Mouse (Mus musculus) bone marrow, adult 2 months (tissue): ENCODE results near the gene Evx2. TPM values are rescaled to one million over a fixed set of nuclear protein-coding genes. Genes with fewer than 3 reads are reported as not detected.

Experiments
- H3K27ac ChIP-seq: fragments of 200-500 bp; 2 replicates; pipeline ENCODE4 v1.5.1; 2012; ENCODE audit warnings: low read depth, mild to moderate bottlenecking, control low read depth, inconsistent platforms, low read length; ENCODE audit not compliant: control insufficient read depth, poor library complexity, insufficient read depth
- H3K4me1 ChIP-seq: fragments of 200-500 bp; 2 replicates; pipeline ENCODE4 v1.6.1; 2011; ENCODE audit warnings: low read length; ENCODE audit not compliant: control insufficient read depth, insufficient read depth
- H3K4me3 ChIP-seq: fragments of 200-500 bp; replicated peaks from 2 replicates; pipeline ENCODE3; 2011; ENCODE audit warnings: mild to moderate bottlenecking, low read depth, low read length, control low read depth; ENCODE audit not compliant: control insufficient read depth
- CTCF ChIP-seq: fragments of 200-500 bp; IDR thresholded peaks from 2 replicates; pipeline ENCODE4 v1.5.1; 2011; ENCODE audit warnings: low read length, control low read depth; ENCODE audit not compliant: control insufficient read depth, insufficient read depth
- POLR2A ChIP-seq: fragments of 200-500 bp; IDR thresholded peaks from 2 replicates; pipeline ENCODE4 v1.6.1; 2011; ENCODE audit warnings: low read depth, mild to moderate bottlenecking, control low read depth, low read length, borderline replicate concordance; ENCODE audit not compliant: control insufficient read depth
- WGBS: fragments of 180-500 bp; shearing (Covaris S2); methylation state at CpG from one replicate; pipeline ENCODE4 v1.1.7; 2018; 5-methylcytosine and 5-hydroxymethylcytosine counted together
- polyA plus RNA-seq: library from polyadenylated mRNA; stranded (reverse); fragments of >200 nt; gene quantifications from 2 replicates; pipeline ENCODE4 v1.2.4, GENCODE M21; 2011; ENCODE audit warnings: low replicate concordance; ENCODE audit not compliant: missing spikeins, insufficient read depth, insufficient read length

The Evx2 gene
- polyA plus RNA-seq = not detected in 2 replicates

- H3K4me3 ChIP-seq = no peak within 1 kb of the TSS
- no peak for TF ChIP-seq CTCF
- TF ChIP-seq POLR2A = no peak
- H3K27ac ChIP-seq = no peak within 1 kb of the TSS
- no peaks in the 10 kb centered on the region; the same call in 1 of the 2 replicates for H3K4me1 ChIP-seq
- WGBS = 10% methylated on average over 28 of the region's 28 CpGs
These were observed at the start of gene Evx2 for GRCm38 (mm10) chr2:74659507-74660005. TSS of gene Evx2 (minus strand) at chr2:74659557.

DNA sequence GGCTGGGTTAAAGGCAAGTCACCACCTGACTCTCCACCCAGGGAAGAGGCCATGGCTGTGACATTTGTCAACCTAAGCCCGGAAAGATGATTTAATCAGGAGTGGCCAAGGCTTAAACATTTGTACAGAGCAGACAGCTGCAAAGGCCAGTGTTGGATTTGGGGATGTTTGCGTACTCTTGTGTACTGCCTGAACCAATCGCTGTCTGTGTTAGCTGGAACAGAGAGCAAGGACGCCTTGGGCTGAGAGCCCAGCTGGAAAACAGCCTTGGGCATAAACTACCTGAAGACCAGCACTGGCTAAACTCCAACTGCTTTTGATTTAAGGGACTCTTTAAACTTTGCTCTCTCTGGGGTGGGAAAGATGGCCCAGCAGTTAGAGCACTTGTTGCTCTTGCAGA, 49.3 kb upstream of the Evx2 start:
- no peaks in the 10 kb centered on the region for H3K4me1 ChIP-seq
- H3K4me3 ChIP-seq = no peak overlapping the region
- 66% methylated on average over 4 of the region's 4 CpGs for WGBS
- TF ChIP-seq CTCF = no peak
- TF ChIP-seq POLR2A = no peak
- no peak overlapping the region for H3K27ac ChIP-seq

DNA sequence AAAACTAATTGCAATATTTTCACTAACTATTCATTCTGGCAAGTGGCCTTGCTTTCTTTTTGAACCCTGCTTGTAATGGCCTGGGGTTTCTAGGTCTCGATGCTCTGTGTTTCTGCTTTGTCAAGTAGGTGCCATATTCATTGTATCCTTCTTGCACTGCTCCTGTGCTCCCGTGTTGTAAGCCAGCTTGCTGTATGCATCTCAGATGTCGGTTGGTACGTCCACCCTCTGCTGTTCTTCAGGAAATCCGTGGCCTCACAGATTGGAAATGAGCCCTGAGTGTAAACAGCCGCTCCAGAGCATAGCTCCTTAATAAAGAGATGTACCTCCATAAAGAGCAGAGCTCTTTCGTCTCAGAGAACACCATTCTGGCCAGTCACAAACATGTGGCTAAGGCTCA, 48.2 kb upstream of the Evx2 start:
- Histone ChIP-seq H3K4me1 (no peaks in the 10 kb centered on the region), H3K27ac (no peak overlapping the region), H3K4me3 (no peak overlapping the region)
- TF ChIP-seq POLR2A (no peak), CTCF (no peak)
- 25% methylated on average over 7 of the region's 7 CpGs for WGBS

- TF ChIP-seq CTCF = no peak
- no peak for TF ChIP-seq POLR2A
- Histone ChIP-seq H3K4me1 (no peaks in the 10 kb centered on the region), H3K4me3 (no peak overlapping the region), H3K27ac (no peak overlapping the region)
- WGBS = 8% methylated on average over 13 of the region's 13 CpGs
These were observed 47.1 kb upstream of the Evx2 start for GRCm38 (mm10) chr2:74706393-74706960.

- H3K4me1 ChIP-seq = no peaks in the 10 kb centered on the region
- WGBS = 1% methylated on average over 83 of the region's 85 CpGs
- no peak overlapping the region for H3K27ac ChIP-seq
- H3K4me3 ChIP-seq = no peak overlapping the region
- no peak for TF ChIP-seq CTCF
- TF ChIP-seq POLR2A = no peak
These were observed 46.2 kb upstream of the Evx2 start for GRCm38 (mm10) chr2:74705467-74706089.

DNA sequence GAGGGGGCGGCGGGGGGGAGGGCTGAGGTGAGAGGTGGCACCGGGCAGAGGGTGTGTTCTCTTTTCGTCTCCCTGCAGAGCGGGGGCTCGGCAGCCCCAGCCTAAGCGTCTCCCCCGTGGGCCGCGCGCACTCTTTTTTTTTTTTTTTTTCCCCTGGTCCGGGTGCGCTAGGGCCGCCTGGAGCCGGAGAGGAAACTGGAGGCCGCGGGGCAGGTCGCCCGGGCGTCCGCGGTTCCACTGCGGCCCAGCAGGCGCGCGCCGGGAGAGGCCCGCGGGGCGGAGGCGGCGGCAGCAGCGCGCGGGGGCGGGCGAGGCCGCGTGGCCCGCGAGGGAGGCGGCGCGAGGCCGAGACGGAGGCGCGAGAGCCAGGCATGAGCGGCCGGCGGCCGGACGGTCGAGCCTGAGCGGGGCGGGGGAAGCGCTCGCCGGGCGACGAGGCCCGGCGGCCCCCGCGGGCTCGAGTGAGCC, 45.7 kb upstream of the Evx2 start:
- no peaks in the 10 kb centered on the region for H3K4me1 ChIP-seq
- H3K27ac ChIP-seq = no peak overlapping the region; the same call in 1 of the 2 replicates
- H3K4me3 ChIP-seq = no peak overlapping the region
- under 1% methylated on average over 60 of the region's 66 CpGs for WGBS
- TF ChIP-seq POLR2A (no peak), CTCF (no peak)

DNA sequence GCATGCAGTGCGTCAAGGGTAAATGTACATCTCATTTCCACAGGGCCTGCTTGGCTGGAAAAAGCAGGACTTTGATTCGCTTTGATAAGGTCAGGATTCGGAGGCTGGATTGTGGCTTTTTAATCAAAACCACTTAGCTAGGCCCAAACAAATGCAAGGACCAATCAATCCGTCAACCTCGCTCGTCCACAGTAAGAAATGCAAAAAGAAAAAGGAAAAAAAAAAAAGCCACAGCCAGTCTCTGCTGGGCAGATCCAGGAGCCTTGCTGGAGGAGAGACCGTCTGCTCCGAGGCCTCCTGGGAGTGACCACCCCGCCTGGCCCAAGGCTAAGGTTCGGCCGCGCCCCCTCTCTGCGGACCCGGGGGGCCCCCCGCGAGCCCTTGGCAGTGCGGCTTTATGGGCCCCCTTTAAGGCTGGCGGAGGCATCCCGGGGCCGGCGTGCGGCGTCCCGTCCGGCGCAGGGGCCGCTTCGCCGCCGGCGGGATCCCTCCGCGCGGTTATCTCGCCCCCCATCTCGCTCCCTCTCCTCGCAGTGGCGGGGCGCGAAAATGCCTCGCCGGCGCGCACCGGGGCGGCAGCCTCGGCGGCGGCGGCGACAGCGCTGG, 45.1 kb upstream of the Evx2 start, which contains the start of gene Hoxd8:
Hoxd8 (plus strand) TSS at position 223 of the 606 bp plus-strand sequence.
- TF ChIP-seq POLR2A (no peak), CTCF (no peak)
- H3K27ac ChIP-seq = no peak within 1 kb of the TSS; the same call in 1 of the 2 replicates
- no peaks in the 10 kb centered on the region for H3K4me1 ChIP-seq
- 3% methylated on average over 51 of the region's 52 CpGs for whole genome bisulfite sequencing
- H3K4me3 ChIP-seq = no peak within 1 kb of the TSS

DNA sequence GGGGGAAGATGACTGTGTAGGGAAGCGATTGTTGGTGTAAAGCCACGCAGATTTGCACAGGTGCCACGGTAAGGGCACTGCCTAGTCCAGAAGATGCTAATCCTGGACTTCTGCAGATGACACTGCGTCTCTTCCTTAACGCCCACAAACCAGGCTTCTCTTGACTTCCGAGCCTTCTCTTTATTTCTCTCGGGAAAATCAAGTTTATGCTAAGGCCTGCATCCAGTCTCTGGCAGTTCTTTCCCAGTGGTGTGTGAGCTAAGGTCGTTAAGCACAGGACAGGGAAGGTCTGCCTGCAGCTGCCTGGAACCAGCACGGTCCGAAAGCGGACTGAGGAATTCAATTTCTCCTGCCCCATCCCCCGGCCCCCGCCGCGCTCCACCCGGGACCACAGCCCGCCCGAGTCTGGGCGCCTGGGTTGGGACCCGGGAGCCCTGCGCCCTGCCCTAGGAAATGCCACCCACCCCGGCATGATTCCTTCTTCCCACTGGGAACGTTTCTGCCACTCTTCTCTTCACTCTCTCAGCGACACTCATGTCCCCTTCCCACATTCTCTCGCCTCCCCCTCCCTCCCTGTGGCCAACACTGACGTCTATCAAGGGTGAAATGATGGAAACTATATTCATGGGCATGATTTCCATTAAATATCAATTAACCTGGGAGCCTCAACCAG, 44.5 kb upstream of the Evx2 start:
- TF ChIP-seq POLR2A (no peak), CTCF (no peak)
- H3K27ac ChIP-seq = no peak overlapping the region
- no peak overlapping the region for H3K4me3 ChIP-seq
- WGBS = 12% methylated on average over 26 of the region's 26 CpGs
- no peaks in the 10 kb centered on the region for H3K4me1 ChIP-seq
